In genomic region chr12:99884269-99885261, GRCm38 (mm10) we compare ENCODE assay signal across 8 mouse cellular contexts. TPM values are rescaled to one million over a fixed set of nuclear protein-coding genes. Genes with fewer than 3 reads are reported as not detected.
DNase-seq lines count a peak whose midpoint lies in the region; ATAC-seq and TF ChIP-seq lines count a peak whose summit lies in the region.

TSS of gene Efcab11 (minus strand) at chr12:99884439.
TSS of gene Tdp1 (plus strand) at chr12:99884517.

- peak within 1 kb of the TSS; percentile 84 for H3K9ac ChIP-seq in hindbrain, embryonic 15.5 days

- H3K27ac ChIP-seq in hindbrain, embryonic 15.5 days (replicated peaks), result peak within 1 kb of the TSS; percentile 85

- no peaks in the 10 kb centered on the region for H3K9me3 ChIP-seq in hindbrain, embryonic 15.5 days

- in situ Hi-C loops in Patski (cut with MboI; ENCODE audit: low pct_unique_long_range_greater_than_20kb), result no loop called here

- peak; percentile 60 for DNase-seq in Patski (ENCODE audit: low read depth, low spot score)
- DNase-seq in cerebellum, postnatal 14 days, result peak; percentile 97
- peak; percentile 68 to 82 for DNase-seq in frontal cortex, postnatal 25 days (ENCODE audit: low spot score in 2 of 2)
- peak; percentile 84 for DNase-seq in left cerebral cortex, adult 11 months (ENCODE audit: low spot score)
- DNase-seq in lung, postnatal 4 days, result peak; percentile 95 to 97
- DNase-seq in retina, postnatal 7 days (ENCODE audit: low read depth, low spot score), result peak; percentile 94
- DNase-seq in urinary bladder, adult 2 months (ENCODE audit: low spot score), result peak; percentile 84

- TF ChIP-seq CTCF in Patski (IDR thresholded peaks at IDR 0.05), result peak; percentile 28

- H3K4me1 ChIP-seq in hindbrain, embryonic 15.5 days (replicated peaks), result peaks cover 23% of the 10 kb centered on the region

- POLR2A ChIA-PET in Patski (lab: Charles Lee), result no interaction called here

- no peaks in the 10 kb centered on the region for H3K36me3 ChIP-seq in hindbrain, embryonic 15.5 days

- under 1% methylated on average over 70 of the region's 73 CpGs for WGBS in hindbrain, embryonic 15.5 days

- peak; percentile 90 for ATAC-seq in Patski
- ATAC-seq in hindbrain, embryonic 15.5 days (ENCODE audit: low FRiP score, low read depth), result peak; percentile 85

- H3K4me2 ChIP-seq in hindbrain, embryonic 15.5 days, result peak within 1 kb of the TSS; percentile 97

- peak within 1 kb of the TSS; percentile 93 for H3K4me3 ChIP-seq in hindbrain, embryonic 15.5 days

- no peaks in the 10 kb centered on the region for H3K27me3 ChIP-seq in Patski
- H3K27me3 ChIP-seq in hindbrain, embryonic 15.5 days, result no peaks in the 10 kb centered on the region

- CTCF ChIA-PET in Patski (lab: Charles Lee), result interaction anchor here (1.2 to 1.9 kb wide), 3 partner anchors 11 to 78 kb away, joined by 3 to 4 read pairs (median 3); no protein-coding TSS in a partner anchor

RNA-seq across cellular contexts. Expression of gene Efcab11, which starts in this region (rescaled TPM):
- polyA plus RNA-seq in Patski (2021), result 3.1 TPM
- polyA plus RNA-seq in hindbrain, embryonic 15.5 days (2015; fragmentation: Nextera tagmentation; extraction: Ambion mirVana), result 5.2 and 6.0 TPM in 2 replicates
- polyA plus RNA-seq in urinary bladder, adult 2 months (2012; rRNA removed), result 0.28 and 0.62 TPM in 2 replicates

RNA-seq across cellular contexts. Expression of gene Tdp1, which starts in this region (rescaled TPM):
- 17.0 TPM for polyA plus RNA-seq in Patski (2021)
- polyA plus RNA-seq in hindbrain, embryonic 15.5 days (2015; fragmentation: Nextera tagmentation; extraction: Ambion mirVana), result 45.0 and 51.5 TPM in 2 replicates
- polyA plus RNA-seq in urinary bladder, adult 2 months (2012; rRNA removed), result 12.1 and 12.4 TPM in 2 replicates

Comparison
In these comparisons a context has a peak if more than half of its experiments do, and no peak if none do; other contexts are left out.
1. Peak in every context shown above with its lines: DNase-seq, ATAC-seq, H3K4me3 ChIP-seq and H3K27ac ChIP-seq.